Mouse (Mus musculus): ENCODE data around the gene Add1. TPM values are rescaled to one million over a fixed set of nuclear protein-coding genes. Genes with fewer than 3 reads are reported as not detected.
A peak's percentile ranks its signal among the peaks of the same experiment; 100 is the strongest.

Add1 gene
- total RNA-seq (2014; rRNA removed; ENCODE audit: low replicate concordance) (203 and 246 TPM in 2 replicates), polyA plus RNA-seq (2015; fragmentation: Nextera tagmentation; extraction: Ambion mirVana) (100 and 104 TPM in 2 replicates)

DNA sequence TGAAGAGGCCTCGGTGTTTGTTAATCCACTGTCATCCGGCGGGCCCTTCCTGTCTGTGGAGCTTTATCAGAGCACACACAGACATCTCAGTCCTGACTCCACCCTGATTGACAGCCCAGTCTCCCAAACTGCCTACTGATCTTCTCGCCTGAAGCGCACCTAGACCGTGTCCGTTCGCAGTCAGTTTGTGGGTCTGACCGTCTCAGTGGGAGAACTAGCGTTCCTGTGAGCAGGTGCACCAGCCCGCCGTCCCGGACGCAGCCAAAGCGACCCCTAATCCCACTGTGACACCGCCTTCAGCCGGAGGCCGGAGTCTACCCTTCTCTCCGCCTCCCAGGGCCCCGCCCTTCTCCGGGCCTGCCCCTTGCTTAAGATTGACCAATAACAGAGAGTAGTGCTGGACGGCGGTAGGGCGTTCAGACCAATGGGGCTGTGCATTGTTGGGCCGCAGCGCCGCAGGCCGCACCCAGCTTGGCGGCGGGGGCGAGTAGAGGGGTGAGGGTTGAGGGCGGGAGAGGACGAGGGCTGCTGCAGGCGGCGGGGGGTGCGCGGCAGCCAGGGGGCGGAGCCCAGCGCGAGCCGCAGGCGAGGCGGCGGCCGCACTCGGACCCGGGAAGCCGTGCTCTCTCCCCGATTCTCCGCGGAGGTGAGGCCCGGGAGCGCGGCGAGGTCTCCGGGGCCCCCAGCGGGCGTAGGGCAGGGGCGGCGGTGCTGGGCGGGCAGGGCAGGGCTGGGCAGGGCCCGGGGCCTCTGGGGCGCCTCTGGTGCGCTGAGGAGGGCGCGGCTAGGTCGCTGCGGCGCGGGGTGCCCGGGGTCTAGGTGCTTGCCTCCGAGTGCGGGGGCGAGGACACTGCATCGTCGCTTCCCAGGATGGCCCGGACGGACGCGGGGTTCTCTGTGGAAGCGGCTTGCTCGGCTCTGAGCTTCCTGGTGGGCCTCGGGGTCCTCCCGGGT is at the start of gene Add1:
Gene Add1, plus strand, starts transcription at position 397 of the 954 bp plus-strand sequence.
- ATAC-seq (ENCODE audit: insufficient read depth, low read depth) (peak; percentile 100), DNase-seq (ENCODE audit: low spot score) (peak; percentile 98)
- peak within 1 kb of the TSS; percentile 94 for H3K9ac ChIP-seq (replicated peaks; ENCODE audit: low read depth, low read length)
- H3K4me1 ChIP-seq (ENCODE audit: control insufficient read depth, insufficient read depth): peaks cover 13% of the 10 kb centered on the region
- no peaks in the 10 kb centered on the region; the same call in 1 of the 2 replicates for H3K36me3 ChIP-seq (replicated peaks; ENCODE audit: control insufficient read depth, insufficient read depth, low read length)
- peak within 1 kb of the TSS; percentile 92 for H3K27ac ChIP-seq (ENCODE audit: low read depth)
- TF ChIP-seq CTCF (IDR thresholded peaks at IDR 0.05; ENCODE audit: low read depth) (0 out of 2 replicates have a peak, but pooled peaks have one; percentile 6), EP300 (IDR thresholded peaks at IDR 0.05; ENCODE audit: low read depth) (peak; percentile 91)
- under 1% methylated on average over 69 of the region's 84 CpGs for WGBS
- H3K4me2 ChIP-seq (ENCODE audit: low read depth, low read length): peak within 1 kb of the TSS; percentile 77
- no peaks in the 10 kb centered on the region for H3K27me3 ChIP-seq (ENCODE audit: control insufficient read depth, insufficient read depth, low read length)
- H3K9me3 ChIP-seq (replicated peaks; ENCODE audit: control insufficient read depth, low read length): no peaks in the 10 kb centered on the region
- peak within 1 kb of the TSS; percentile 94 for H3K4me3 ChIP-seq (ENCODE audit: low read depth, low read length)

DNA sequence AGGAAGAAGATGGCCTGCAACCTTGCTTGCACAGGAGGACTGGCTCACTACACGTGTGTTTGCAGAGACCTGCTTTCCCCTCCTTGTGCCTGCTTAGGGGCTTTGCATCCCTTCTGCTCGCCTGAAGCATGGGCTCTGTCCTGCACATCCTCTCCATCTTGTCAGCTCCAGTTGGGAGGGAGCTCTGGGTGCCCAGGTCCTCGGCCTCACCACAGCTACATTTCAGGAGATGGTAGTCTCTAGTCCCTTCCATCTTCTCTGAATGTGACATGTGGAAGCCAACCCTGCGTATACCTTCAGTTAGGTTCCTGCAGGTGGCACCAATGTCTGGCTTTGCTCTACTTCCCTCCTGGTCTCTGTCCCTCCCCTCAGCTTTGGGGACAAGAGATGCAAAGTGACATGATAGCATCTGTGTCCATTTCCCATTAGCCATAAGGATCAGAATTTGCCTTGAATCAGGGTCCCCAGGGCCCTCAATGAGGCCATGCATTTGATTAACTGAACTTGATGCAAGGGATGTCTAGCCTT is 49.4 kb upstream of the Add1 start:
- no peaks in the 10 kb centered on the region for H3K36me3 ChIP-seq (replicated peaks; ENCODE audit: control insufficient read depth, insufficient read depth, low read length)
- ATAC-seq (ENCODE audit: insufficient read depth, low read depth) (no peak), DNase-seq (ENCODE audit: low spot score) (no peak)
- TF ChIP-seq EP300 (IDR thresholded peaks at IDR 0.05; ENCODE audit: low read depth) (no peak), CTCF (IDR thresholded peaks at IDR 0.05; ENCODE audit: low read depth) (no peak)
- no peak overlapping the region for H3K4me3 ChIP-seq (ENCODE audit: low read depth, low read length)
- 72% methylated on average over 4 of the region's 4 CpGs for WGBS
- no peaks in the 10 kb centered on the region for H3K9me3 ChIP-seq (replicated peaks; ENCODE audit: control insufficient read depth, low read length)
- no peak overlapping the region for H3K27ac ChIP-seq (ENCODE audit: low read depth)
- H3K27me3 ChIP-seq (ENCODE audit: control insufficient read depth, insufficient read depth, low read length): peaks cover 3% of the 10 kb centered on the region; the same call in 1 of the 2 replicates
- H3K4me1 ChIP-seq (ENCODE audit: control insufficient read depth, insufficient read depth): peaks cover 12% of the 10 kb centered on the region
- no peak overlapping the region for H3K4me2 ChIP-seq (ENCODE audit: low read depth, low read length)
- no peak overlapping the region for H3K9ac ChIP-seq (replicated peaks; ENCODE audit: low read depth, low read length)

DNA sequence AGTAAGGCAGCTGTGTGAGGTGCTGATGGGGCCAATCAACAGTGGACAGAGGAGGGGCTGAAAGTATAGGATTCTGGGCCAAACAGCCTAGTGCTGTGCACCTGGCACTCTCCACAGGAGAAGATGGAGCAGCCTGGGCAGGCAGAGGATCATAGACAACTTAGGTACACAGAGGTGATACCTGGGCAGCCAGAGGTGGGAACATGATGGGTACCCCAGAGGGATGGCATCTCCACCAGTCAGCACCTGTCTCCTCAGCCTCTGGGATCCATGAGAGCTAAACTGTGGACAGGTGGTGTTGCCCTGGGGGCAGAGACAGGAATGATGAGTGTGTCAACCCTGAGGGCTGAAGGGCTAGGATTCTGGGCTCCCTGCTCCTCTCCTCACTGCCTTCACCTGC is 49.0 kb upstream of the Add1 start:
- Histone ChIP-seq H3K27ac (ENCODE audit: low read depth) (no peak overlapping the region), H3K4me1 (ENCODE audit: control insufficient read depth, insufficient read depth) (peaks cover 12% of the 10 kb centered on the region), H3K9ac (replicated peaks; ENCODE audit: low read depth, low read length) (no peak overlapping the region), H3K4me3 (ENCODE audit: low read depth, low read length) (no peak overlapping the region), H3K9me3 (replicated peaks; ENCODE audit: control insufficient read depth, low read length) (no peaks in the 10 kb centered on the region), H3K36me3 (replicated peaks; ENCODE audit: control insufficient read depth, insufficient read depth, low read length) (no peaks in the 10 kb centered on the region), H3K4me2 (ENCODE audit: low read depth, low read length) (no peak overlapping the region), H3K27me3 (ENCODE audit: control insufficient read depth, insufficient read depth, low read length) (peaks cover 3% of the 10 kb centered on the region; the same call in 1 of the 2 replicates)
- no peak for DNase-seq (ENCODE audit: low spot score)
- TF ChIP-seq EP300 (IDR thresholded peaks at IDR 0.05; ENCODE audit: low read depth): no peak
- no peak for TF ChIP-seq CTCF (IDR thresholded peaks at IDR 0.05; ENCODE audit: low read depth)
- ATAC-seq (ENCODE audit: insufficient read depth, low read depth): no peak

DNA sequence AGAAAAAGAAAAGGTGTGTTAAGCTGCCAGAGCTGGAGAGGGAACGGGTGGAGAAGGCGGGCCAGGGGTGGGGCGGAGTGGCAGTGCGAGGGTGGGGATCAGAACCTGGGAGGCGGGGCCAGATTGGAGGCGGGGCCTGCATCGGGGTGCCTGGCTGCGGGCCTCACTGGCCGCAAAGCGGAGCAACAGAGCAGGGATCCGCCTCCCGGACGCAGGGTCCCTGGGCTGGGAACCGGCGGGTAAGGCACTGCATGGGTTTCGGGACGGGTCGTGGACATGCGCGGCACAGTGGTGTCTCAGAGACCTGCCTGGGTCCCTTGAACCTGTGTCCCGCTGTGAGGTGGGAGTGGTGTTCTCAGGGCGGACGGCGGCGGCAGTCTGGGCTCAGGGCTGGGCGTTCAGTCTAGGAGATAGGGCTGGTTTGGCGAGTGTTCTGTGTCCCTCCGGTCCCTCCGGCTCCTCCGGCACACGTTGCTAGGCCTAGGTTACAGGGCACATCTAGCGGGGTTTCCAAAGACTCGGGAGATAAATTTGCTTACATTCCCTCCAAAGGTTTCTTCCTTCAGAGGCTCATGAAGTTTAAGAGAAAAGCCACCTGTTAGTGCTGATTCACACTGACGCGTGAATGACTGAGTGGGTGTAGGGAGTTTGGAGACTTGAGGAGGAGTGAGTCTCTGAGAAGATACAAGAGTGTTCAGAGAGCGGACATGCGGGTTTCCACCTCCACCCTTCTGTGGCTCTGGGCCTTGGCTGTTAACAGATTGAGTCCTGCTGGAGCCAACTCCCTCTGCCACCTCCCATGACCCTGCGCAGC is 47.6 kb upstream of the Add1 start, which contains the start of gene Sh3bp2:
Gene Sh3bp2, plus strand, starts transcription at position 176 of the 814 bp plus-strand sequence.
- peak within 1 kb of the TSS; percentile 7; the same call in 1 of the 2 replicates for H3K27ac ChIP-seq (ENCODE audit: low read depth)
- peaks cover 3% of the 10 kb centered on the region; the same call in 1 of the 2 replicates for H3K27me3 ChIP-seq (ENCODE audit: control insufficient read depth, insufficient read depth, low read length)
- H3K4me2 ChIP-seq (ENCODE audit: low read depth, low read length): peak within 1 kb of the TSS; percentile 65
- peak within 1 kb of the TSS; percentile 39; the same call in 1 of the 2 replicates for H3K9ac ChIP-seq (replicated peaks; ENCODE audit: low read depth, low read length)
- no peak for TF ChIP-seq CTCF (IDR thresholded peaks at IDR 0.05; ENCODE audit: low read depth)
- no peak for TF ChIP-seq EP300 (IDR thresholded peaks at IDR 0.05; ENCODE audit: low read depth)
- no peaks in the 10 kb centered on the region for H3K36me3 ChIP-seq (replicated peaks; ENCODE audit: control insufficient read depth, insufficient read depth, low read length)
- H3K4me3 ChIP-seq (ENCODE audit: low read depth, low read length): peak within 1 kb of the TSS; percentile 54
- WGBS: 3% methylated on average over 38 of the region's 38 CpGs
- H3K9me3 ChIP-seq (replicated peaks; ENCODE audit: control insufficient read depth, low read length): no peaks in the 10 kb centered on the region
- peak; percentile 86 for DNase-seq (ENCODE audit: low spot score)
- ATAC-seq (ENCODE audit: insufficient read depth, low read depth): peak; percentile 94
- H3K4me1 ChIP-seq (ENCODE audit: control insufficient read depth, insufficient read depth): peaks cover 6% of the 10 kb centered on the region; the same call in 1 of the 2 replicates

- H3K4me2 ChIP-seq (ENCODE audit: low read depth, low read length): peak overlapping the region; percentile 65
- peak overlapping the region; percentile 54 for H3K4me3 ChIP-seq (ENCODE audit: low read depth, low read length)
- H3K4me1 ChIP-seq (ENCODE audit: control insufficient read depth, insufficient read depth): 0 out of 2 replicates have a peak, but pooled peaks cover under 1% of the 10 kb centered on the region
- H3K9ac ChIP-seq (replicated peaks; ENCODE audit: low read depth, low read length): no peak overlapping the region
- H3K36me3 ChIP-seq (replicated peaks; ENCODE audit: control insufficient read depth, insufficient read depth, low read length): no peaks in the 10 kb centered on the region
- H3K9me3 ChIP-seq (replicated peaks; ENCODE audit: control insufficient read depth, low read length): no peaks in the 10 kb centered on the region
- DNase-seq (ENCODE audit: low spot score): no peak
- H3K27me3 ChIP-seq (ENCODE audit: control insufficient read depth, insufficient read depth, low read length): peaks cover 3% of the 10 kb centered on the region; the same call in 1 of the 2 replicates
- H3K27ac ChIP-seq (ENCODE audit: low read depth): no peak overlapping the region
- TF ChIP-seq CTCF (IDR thresholded peaks at IDR 0.05; ENCODE audit: low read depth): no peak
- no peak for TF ChIP-seq EP300 (IDR thresholded peaks at IDR 0.05; ENCODE audit: low read depth)
- WGBS: 68% methylated on average over 5 of the region's 5 CpGs
- ATAC-seq (ENCODE audit: insufficient read depth, low read depth): no peak
These were observed 47.0 kb upstream of the Add1 start for GRCm38 (mm10) chr5:34526477-34526775.

Measured in heart, postnatal 0 days (tissue).